Mouse (Mus musculus) Patski (cell line): ENCODE results near the gene Pced1a. TPM values are rescaled to one million over a fixed set of nuclear protein-coding genes. Genes with fewer than 3 reads are reported as not detected.

Experiments used
- ATAC-seq: fragments of 100-300 bp; one replicate; pipeline ENCODE4 v1.8.0; 2021
- CTCF ChIA-PET: fragments of 350-600 bp; sonication (Branson Sonifier 250); formaldehyde crosslinking; loops from one replicate; lab custom pipeline; 2022; ENCODE audit warnings: inconsistent platforms; lab: Charles Lee
- POLR2A ChIA-PET: fragments of 350-600 bp; sonication (Branson Sonifier 250); formaldehyde crosslinking; loops from one replicate; lab custom pipeline; 2022; ENCODE audit warnings: antibody characterized with exemption, inconsistent platforms; lab: Charles Lee
- DNase-seq: peaks from one replicate; pipeline ENCODE4 v3.0.0-alpha.2; 2011; ENCODE audit warnings: low read depth, low spot score
- H3K27me3 ChIP-seq: fragments of 371-371 bp; one replicate; pipeline ENCODE4 v1.5.1; 2021
- CTCF ChIP-seq: fragments of 100-300 bp; IDR thresholded peaks from one replicate; pipeline ENCODE4 v1.5.1; 2021
- in situ Hi-C: fragments of 300-500 bp; cut with MboI; formaldehyde crosslinking; loops from 3 replicates; pipeline ENCODE4 v1.11.1; 2018; ENCODE audit warnings: low pct_unique_long_range_greater_than_20kb, mixed read lengths
- polyA plus RNA-seq: library from polyadenylated mRNA; unstranded; gene quantifications from one replicate; pipeline ENCODE4 v1.2.3, GENCODE M21; 2021

The Pced1a gene
- polyA plus RNA-seq, 1 experiment from 2014 or later = 29.9 TPM

DNA sequence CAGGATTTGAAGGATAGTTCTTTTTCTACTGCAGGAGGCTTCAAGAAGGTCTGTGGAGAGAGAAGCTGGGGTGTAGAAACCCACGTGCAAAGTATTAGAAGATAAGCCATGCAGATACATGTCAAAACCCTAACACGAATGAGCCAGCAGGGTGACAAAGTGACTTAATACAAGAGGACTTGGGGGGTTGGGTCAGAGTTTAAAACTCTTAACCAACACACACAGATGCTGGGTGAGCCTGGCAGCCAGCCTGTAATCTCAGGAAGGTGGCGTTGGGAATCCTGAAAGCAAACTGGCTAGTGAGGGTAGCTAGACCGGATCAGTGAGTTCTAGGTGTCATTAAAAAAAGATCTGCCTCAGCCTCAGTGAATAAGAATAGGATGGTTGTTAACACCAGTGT, 57.1 kb downstream of the Pced1a start:
- no peak for TF ChIP-seq CTCF
- ChIA-PET CTCF (no interaction called here), POLR2A (no interaction called here)
- ATAC-seq (no peak), DNase-seq (no peak)
- no peaks in the 10 kb centered on the region for H3K27me3 ChIP-seq
- in situ Hi-C loops = loop anchor here (5.0 kb wide), 1 partner anchor 60 kb away; no protein-coding TSS in a partner anchor

Other genes starting within 250 kb of the Pced1a start
- 283 TPM for gene Snrpb, start 245.3 kb downstream of the Pced1a start, polyA plus RNA-seq
- not detected for gene Tmc2, start 229.5 kb downstream of the Pced1a start, polyA plus RNA-seq
- 139 TPM for gene Nop56, start 150.3 kb downstream of the Pced1a start, polyA plus RNA-seq
- 267 TPM for gene Idh3b, start 140.2 kb downstream of the Pced1a start, polyA plus RNA-seq
- 18.9 TPM for gene Ebf4, start 129.5 kb downstream of the Pced1a start, polyA plus RNA-seq
- 0.82 TPM for gene Cpxm1, start 27.1 kb downstream of the Pced1a start, polyA plus RNA-seq
- 0.06 TPM for gene Gm28372, start 19.5 kb downstream of the Pced1a start, polyA plus RNA-seq
- gene 1700020A23Rik, start 19.4 kb downstream of the Pced1a start, polyA plus RNA-seq = not detected
- not detected for gene Tmem239, start 18.2 kb downstream of the Pced1a start, polyA plus RNA-seq
- gene Vps16, start 362 bp downstream of the Pced1a start, polyA plus RNA-seq = 67.1 TPM
- 90.4 TPM for gene Ptpra, start 25.6 kb upstream of the Pced1a start, polyA plus RNA-seq
- 73.1 TPM for gene Mrps26, start 139.0 kb upstream of the Pced1a start, polyA plus RNA-seq
- not detected for gene Oxt, start 151.5 kb upstream of the Pced1a start, polyA plus RNA-seq
- gene Avp, start 157.9 kb upstream of the Pced1a start, polyA plus RNA-seq = not detected
- 8.1 TPM for gene Fastkd5, start 205.3 kb upstream of the Pced1a start, polyA plus RNA-seq
- 8.9 TPM for gene Ubox5, start 205.3 kb upstream of the Pced1a start, polyA plus RNA-seq
- gene Lzts3, start 218.1 kb upstream of the Pced1a start, polyA plus RNA-seq = 14.6 TPM
- gene Ddrgk1, start 240.0 kb upstream of the Pced1a start, polyA plus RNA-seq = 138 TPM
- gene Itpa, start 242.9 kb upstream of the Pced1a start, polyA plus RNA-seq = 59.1 TPM